ENCODE assay signal across 24 mouse cellular contexts in genomic region chr6:136418333-136418848, GRCm38 (mm10). TPM values are rescaled to one million over a fixed set of nuclear protein-coding genes. Genes with fewer than 3 reads are reported as not detected.
DNase-seq lines count a peak whose midpoint lies in the region; ATAC-seq and TF ChIP-seq lines count a peak whose summit lies in the region.
"Had no signal": no experiment of that assay in that cellular context is flagged by ENCODE, and none has a peak within 500 bp of the region (broad histone marks: within the 10 kb centered on the region; RNA-seq: fewer than 3 reads in every experiment).

No protein-coding gene starts in this region.

- no peaks in the 10 kb centered on the region for H3K27me3 ChIP-seq in heart, embryonic 16.5 days (ENCODE audit: control insufficient read depth, insufficient read depth, low read length)
- no peaks in the 10 kb centered on the region for H3K27me3 ChIP-seq in lung, postnatal 0 days (replicated peaks; ENCODE audit: insufficient read depth, low read length)
- H3K27me3 ChIP-seq: forebrain, embryonic 15.5 days; limb, embryonic 12.5 days; liver, embryonic 12.5 days had no signal

- peak overlapping the region; percentile 20; the same call in 1 of the 2 replicates for H3K4me2 ChIP-seq in heart, embryonic 16.5 days (ENCODE audit: low read depth, low read length)
- no peak overlapping the region for H3K4me2 ChIP-seq in lung, postnatal 0 days (replicated peaks; ENCODE audit: low read depth, low read length)
- H3K4me2 ChIP-seq: forebrain, embryonic 15.5 days; limb, embryonic 12.5 days; liver, embryonic 12.5 days; midbrain, embryonic 11.5 days had no signal

- H3K9ac ChIP-seq in heart, embryonic 16.5 days (ENCODE audit: low read length), result no peak overlapping the region
- no peak overlapping the region for H3K9ac ChIP-seq in lung, postnatal 0 days (replicated peaks; ENCODE audit: low read depth)
- H3K9ac ChIP-seq: forebrain, embryonic 15.5 days; limb, embryonic 12.5 days; liver, embryonic 12.5 days had no signal

- H3K27ac ChIP-seq in heart, embryonic 16.5 days (ENCODE audit: low read length), result no peak overlapping the region
- H3K27ac ChIP-seq in lung, postnatal 0 days (ENCODE audit: low read length), result no peak overlapping the region
- H3K27ac ChIP-seq: forebrain, embryonic 15.5 days; hindbrain, embryonic 10.5 days; hindbrain, postnatal 0 days; limb, embryonic 12.5 days; liver, embryonic 12.5 days had no signal

- no peaks in the 10 kb centered on the region for H3K36me3 ChIP-seq in heart, embryonic 16.5 days (ENCODE audit: control insufficient read depth, insufficient read depth)
- H3K36me3 ChIP-seq in lung, postnatal 0 days (ENCODE audit: insufficient read depth, low read length), result no peaks in the 10 kb centered on the region
- H3K36me3 ChIP-seq: forebrain, embryonic 15.5 days; hindbrain, embryonic 10.5 days; limb, embryonic 12.5 days; liver, embryonic 12.5 days had no signal

- H3K9me3 ChIP-seq in heart, embryonic 16.5 days (replicated peaks; ENCODE audit: control insufficient read depth, low read length), result 0 out of 2 replicates have a peak, but pooled peaks cover 3% of the 10 kb centered on the region
- H3K9me3 ChIP-seq in lung, postnatal 0 days (ENCODE audit: low read length), result no peaks in the 10 kb centered on the region
- H3K9me3 ChIP-seq: forebrain, embryonic 15.5 days; hindbrain, embryonic 10.5 days; limb, embryonic 12.5 days; liver, embryonic 12.5 days had no signal

- ATAC-seq in heart, embryonic 16.5 days (replicated peaks; ENCODE audit: extremely low read depth, insufficient read depth, low FRiP score), result 0 out of 2 replicates have a peak, but pooled peaks have one; percentile 25
- no peak for ATAC-seq in lung, postnatal 0 days
- ATAC-seq: CD4-positive, CD25-positive, alpha-beta regulatory T cell, adult 4 months; forebrain, embryonic 15.5 days; hindbrain, postnatal 0 days had no signal

- H3K4me3 ChIP-seq in heart, embryonic 16.5 days (ENCODE audit: low read length), result no peak overlapping the region
- H3K4me3 ChIP-seq in lung, postnatal 0 days (ENCODE audit: low read depth, low read length), result no peak overlapping the region
- H3K4me3 ChIP-seq: forebrain, embryonic 15.5 days; hindbrain, embryonic 10.5 days; limb, embryonic 12.5 days; liver, embryonic 12.5 days had no signal

- H3K4me1 ChIP-seq in heart, embryonic 16.5 days (ENCODE audit: control insufficient read depth, insufficient read depth, low read length), result peaks cover 4% of the 10 kb centered on the region; the same call in 1 of the 2 replicates
- no peaks in the 10 kb centered on the region for H3K4me1 ChIP-seq in lung, postnatal 0 days (ENCODE audit: insufficient read depth, low read depth, low read length)
- H3K4me1 ChIP-seq: forebrain, embryonic 15.5 days; hindbrain, embryonic 10.5 days; limb, embryonic 12.5 days had no signal

- TF ChIP-seq EP300 in lung, postnatal 0 days (IDR thresholded peaks at IDR 0.05), result no peak

- WGBS in heart, embryonic 16.5 days, result 18% methylated on average over 8 of the region's 8 CpGs
- WGBS in lung, postnatal 0 days, result 22% methylated on average over 8 of the region's 8 CpGs

- no peak for TF ChIP-seq CTCF in lung, postnatal 0 days (IDR thresholded peaks at IDR 0.05)

- peak; percentile 75 for DNase-seq in heart, adult 11 months
- DNase-seq in heart, postnatal 4 days, result no peak
- no peak for DNase-seq in heart, adult 8-10 months (ENCODE audit: low spot score)
- DNase-seq in lung, postnatal 0 days (ENCODE audit: low spot score), result peak; percentile 29
- DNase-seq in lung, postnatal 25 days (ENCODE audit: low spot score), result no peak
- DNase-seq in gastrocnemius, adult 8-10 months (ENCODE audit: low spot score in 2 of 2), result no peak
- no peak for DNase-seq in ovary, postnatal 14 days (ENCODE audit: low spot score)
- DNase-seq: adrenal gland, postnatal 14 days; cerebellum, postnatal 14 days; embryo, embryonic 11 days; gastrocnemius, postnatal 25 days; layer of hippocampus, adult 9-11 months; right cerebral cortex, adult 18-20 months had no signal

RNA-seq across cellular contexts. Expression of gene E330021D16Rik, which starts 3.0 kb away (rescaled TPM):
- total RNA-seq in heart, postnatal 4 days (2021), result not detected
- not detected in 2 replicates for polyA plus RNA-seq in heart, embryonic 16.5 days (2015; fragmentation: Nextera tagmentation; extraction: Ambion mirVana)
- total RNA-seq in heart, adult 8-10 months (2022), result not detected
- 0.11 and 0.12 TPM in 2 replicates for polyA plus RNA-seq in lung, postnatal 0 days (2015; fragmentation: Nextera tagmentation; extraction: Ambion mirVana)
- total RNA-seq in gastrocnemius, adult 8-10 months (2022), result not detected
- total RNA-seq: adrenal gland, postnatal 14 days; gastrocnemius, postnatal 25 days; hindbrain, postnatal 0 days; monocyte, adult 5-6 weeks had no signal
- polyA plus RNA-seq: brain, embryonic 14.5 days; forebrain, embryonic 15.5 days; hindbrain, embryonic 10.5 days; hindbrain, postnatal 0 days; limb, embryonic 12.5 days; liver, embryonic 12.5 days; midbrain, embryonic 11.5 days; neural tube, embryonic 11.5 days had no signal

Comparison
In these comparisons a context has a peak if more than half of its experiments do, and no peak if none do; other contexts are left out.
1. DNase-seq: peak in heart, adult 11 months (single experiment) and lung, postnatal 0 days (single experiment); none in heart, postnatal 4 days (single experiment), heart, adult 8-10 months (single experiment), lung, postnatal 25 days (single experiment), gastrocnemius, adult 8-10 months (0 of 2) and ovary, postnatal 14 days (single experiment).